Mouse (Mus musculus) small intestine, adult 2 months (tissue): Measurements from ENCODE around the gene Gnl1. TPM values are rescaled to one million over a fixed set of nuclear protein-coding genes. Genes with fewer than 3 reads are reported as not detected.

Source experiments
- polyA plus RNA-seq: library from polyadenylated mRNA; depleted of rRNA; stranded (reverse); fragments of >200 nt; gene quantifications from 2 replicates; pipeline ENCODE4 v1.2.3, GENCODE M21; 2012; rRNA removed

Gene Gnl1
- polyA plus RNA-seq, 1 experiment: 24.7 TPM

Other genes starting within 250 kb of the Gnl1 start
- 6.1 and 8.6 TPM in 2 replicates for gene Ier3, start 158.2 kb upstream of the Gnl1 start, polyA plus RNA-seq
- 33.4 and 53.2 TPM in 2 replicates for gene Flot1, start 156.6 kb upstream of the Gnl1 start, polyA plus RNA-seq
- 82.8 and 157 TPM in 2 replicates for gene Tubb5, start 141.5 kb upstream of the Gnl1 start, polyA plus RNA-seq
- 1.7 and 3.2 TPM in 2 replicates for gene Mdc1, start 138.3 kb upstream of the Gnl1 start, polyA plus RNA-seq
- 9.3 and 15.9 TPM in 2 replicates for gene Nrm, start 118.5 kb upstream of the Gnl1 start, polyA plus RNA-seq
- 16.5 and 22.0 TPM in 2 replicates for gene Ppp1r18, start 114.3 kb upstream of the Gnl1 start, polyA plus RNA-seq
- 47.0 and 64.3 TPM in 2 replicates for gene Dhx16, start 100.0 kb upstream of the Gnl1 start, polyA plus RNA-seq
- 82.8 and 142 TPM in 2 replicates for gene 2310061I04Rik, start 82.4 kb upstream of the Gnl1 start, polyA plus RNA-seq
- gene Atat1, start 69.8 kb upstream of the Gnl1 start, polyA plus RNA-seq: 24.7 and 56.1 TPM in 2 replicates
- gene Mrps18b, start 63.5 kb upstream of the Gnl1 start, polyA plus RNA-seq: 49.0 and 63.4 TPM in 2 replicates
- gene Ppp1r10, start 63.4 kb upstream of the Gnl1 start, polyA plus RNA-seq: 15.1 and 33.3 TPM in 2 replicates
- gene Abcf1, start 10.1 kb upstream of the Gnl1 start, polyA plus RNA-seq: 52.7 and 84.9 TPM in 2 replicates
- gene Prr3, start 385 bp downstream of the Gnl1 start, polyA plus RNA-seq: 5.5 and 7.8 TPM in 2 replicates
- gene H2-T24, start 40.7 kb downstream of the Gnl1 start, polyA plus RNA-seq: 0.98 and 5.4 TPM in 2 replicates
- 268 and 784 TPM in 2 replicates for gene H2-T23, start 53.0 kb downstream of the Gnl1 start, polyA plus RNA-seq
- 32.0 and 60.5 TPM in 2 replicates for gene H2-T22, start 62.9 kb downstream of the Gnl1 start, polyA plus RNA-seq
- not detected in 2 replicates for gene Gm6034, start 63.1 kb downstream of the Gnl1 start, polyA plus RNA-seq
- gene Gm11127, start 78.5 kb downstream of the Gnl1 start, polyA plus RNA-seq: 70.6 and 179 TPM in 2 replicates
- gene Gm19684, start 141.8 kb downstream of the Gnl1 start, polyA plus RNA-seq: 0.22 and 0.27 TPM in 2 replicates
- gene Gm7030, start 149.6 kb downstream of the Gnl1 start, polyA plus RNA-seq: 12.5 and 88.2 TPM in 2 replicates
- gene Gm8909, start 188.7 kb downstream of the Gnl1 start, polyA plus RNA-seq: 118 and 149 TPM in 2 replicates
- 68.4 and 126 TPM in 2 replicates for gene H2-T3, start 210.4 kb downstream of the Gnl1 start, polyA plus RNA-seq